14 mouse cellular contexts compared by ENCODE assay signal in genomic region chr4:137642101-137642500, GRCm38 (mm10). TPM values are rescaled to one million over a fixed set of nuclear protein-coding genes. Genes with fewer than 3 reads are reported as not detected.
DNase-seq lines count a peak whose midpoint lies in the region; ATAC-seq and TF ChIP-seq lines count a peak whose summit lies in the region.
"Had no signal": no experiment of that assay in that cellular context is flagged by ENCODE, and none has a peak within 500 bp of the region (broad histone marks: within the 10 kb centered on the region; RNA-seq: fewer than 3 reads in every experiment).

No protein-coding gene starts in this region.

- 57% methylated on average over 2 of the region's 2 CpGs for WGBS in kidney, embryonic 16.5 days
- 76% methylated on average over 2 of the region's 2 CpGs for WGBS in liver, embryonic 13.5 days (ENCODE audit: insufficient replicate concordance)
- WGBS in stomach, embryonic 15.5 days, result 62% methylated on average over 2 of the region's 2 CpGs

- peak; percentile 59; the same call in 1 of the 2 replicates for ATAC-seq in kidney, embryonic 16.5 days (ENCODE audit: low FRiP score, low TSS enrichment)
- no peak for ATAC-seq in liver, embryonic 13.5 days (ENCODE audit: low read depth)
- ATAC-seq in stomach, embryonic 15.5 days (ENCODE audit: insufficient read depth, low FRiP score, low read depth), result peak; percentile 66; the same call in 1 of the 2 replicates
- ATAC-seq: forebrain, embryonic 13.5 days had no signal

- TF ChIP-seq CTCF in bone marrow macrophage, adult 2 months (IDR thresholded peaks at IDR 0.05; ENCODE audit: low read depth, low read length), result no peak

- no peaks in the 10 kb centered on the region for H3K9me3 ChIP-seq in kidney, embryonic 16.5 days (ENCODE audit: low read length)
- H3K9me3 ChIP-seq in liver, embryonic 13.5 days (replicated peaks), result no peaks in the 10 kb centered on the region
- no peaks in the 10 kb centered on the region for H3K9me3 ChIP-seq in stomach, embryonic 15.5 days
- H3K9me3 ChIP-seq: forebrain, embryonic 13.5 days; limb, embryonic 13.5 days; neural tube, embryonic 12.5 days had no signal

- no peaks in the 10 kb centered on the region for H3K27me3 ChIP-seq in kidney, embryonic 16.5 days (ENCODE audit: insufficient read depth, low read length)
- H3K27me3 ChIP-seq in liver, embryonic 13.5 days, result no peaks in the 10 kb centered on the region
- no peaks in the 10 kb centered on the region for H3K27me3 ChIP-seq in stomach, embryonic 15.5 days (replicated peaks)
- H3K27me3 ChIP-seq: forebrain, embryonic 13.5 days; limb, embryonic 13.5 days; neural tube, embryonic 12.5 days had no signal

- no peak for TF ChIP-seq POLR2A in bone marrow macrophage, adult 2 months (IDR thresholded peaks at IDR 0.05; ENCODE audit: borderline replicate concordance, low read depth, low read length)

- no peak overlapping the region for H3K9ac ChIP-seq in kidney, embryonic 16.5 days (replicated peaks; ENCODE audit: low read length)
- no peak overlapping the region for H3K9ac ChIP-seq in liver, embryonic 13.5 days
- no peak overlapping the region for H3K9ac ChIP-seq in stomach, embryonic 15.5 days
- H3K9ac ChIP-seq: forebrain, embryonic 13.5 days; limb, embryonic 13.5 days; neural tube, embryonic 12.5 days had no signal

- H3K36me3 ChIP-seq in kidney, embryonic 16.5 days (ENCODE audit: insufficient read depth, low read length), result peaks cover 67% of the 10 kb centered on the region
- peaks cover 85% of the 10 kb centered on the region for H3K36me3 ChIP-seq in liver, embryonic 13.5 days
- H3K36me3 ChIP-seq in stomach, embryonic 15.5 days, result peaks cover 53% of the 10 kb centered on the region

- no peak overlapping the region for H3K4me2 ChIP-seq in kidney, embryonic 16.5 days (replicated peaks; ENCODE audit: low read depth, low read length)
- no peak overlapping the region for H3K4me2 ChIP-seq in liver, embryonic 13.5 days
- no peak overlapping the region for H3K4me2 ChIP-seq in stomach, embryonic 15.5 days
- H3K4me2 ChIP-seq: forebrain, embryonic 13.5 days; limb, embryonic 13.5 days; neural tube, embryonic 12.5 days had no signal

- H3K4me1 ChIP-seq in kidney, embryonic 16.5 days (ENCODE audit: insufficient read depth, low read length), result peaks cover 4% of the 10 kb centered on the region; the same call in 1 of the 2 replicates
- peaks cover 37% of the 10 kb centered on the region for H3K4me1 ChIP-seq in bone marrow macrophage, adult 2 months (ENCODE audit: control insufficient read depth, insufficient read depth, low read length)
- peaks cover 19% of the 10 kb centered on the region for H3K4me1 ChIP-seq in liver, embryonic 13.5 days (replicated peaks)
- H3K4me1 ChIP-seq in stomach, embryonic 15.5 days, result no peaks in the 10 kb centered on the region
- H3K4me1 ChIP-seq: forebrain, embryonic 13.5 days; limb, embryonic 13.5 days; neural tube, embryonic 12.5 days had no signal

- H3K4me3 ChIP-seq in kidney, embryonic 16.5 days (ENCODE audit: low read length), result no peak overlapping the region
- H3K4me3 ChIP-seq in bone marrow macrophage, adult 2 months (ENCODE audit: insufficient read depth, low read length), result no peak overlapping the region
- no peak overlapping the region for H3K4me3 ChIP-seq in liver, embryonic 13.5 days (replicated peaks)
- no peak overlapping the region for H3K4me3 ChIP-seq in stomach, embryonic 15.5 days (replicated peaks)
- H3K4me3 ChIP-seq: forebrain, embryonic 13.5 days; limb, embryonic 13.5 days; neural tube, embryonic 12.5 days had no signal

- no peak for DNase-seq in kidney, adult 11 months
- DNase-seq in liver, embryonic 13.5 days, result no peak
- DNase-seq in thymus, postnatal 0 days (ENCODE audit: low spot score), result no peak
- no peak for DNase-seq in spleen, postnatal 10 days (ENCODE audit: low spot score in 2 of 2)
- DNase-seq: cerebellum, postnatal 36 days; lung, postnatal 14 days; right cerebral cortex, postnatal 25 days; thymus, adult 18-20 months had no signal

- peak overlapping the region; percentile 70 for H3K27ac ChIP-seq in kidney, embryonic 16.5 days (ENCODE audit: low read length)
- H3K27ac ChIP-seq in bone marrow macrophage, adult 2 months (ENCODE audit: insufficient read depth, low read depth, low read length), result peak overlapping the region; percentile 19; the same call in 1 of the 2 replicates
- peak overlapping the region; percentile 24; the same call in 1 of the 2 replicates for H3K27ac ChIP-seq in liver, embryonic 13.5 days
- H3K27ac ChIP-seq in stomach, embryonic 15.5 days, result peak overlapping the region; percentile 74
- H3K27ac ChIP-seq: forebrain, embryonic 13.5 days; limb, embryonic 13.5 days; neural tube, embryonic 12.5 days had no signal

RNA-seq across cellular contexts. Expression of gene Rap1gap, which starts 22.4 kb away (rescaled TPM):
- polyA plus RNA-seq in kidney, embryonic 16.5 days (2015; fragmentation: Nextera tagmentation; extraction: Ambion mirVana), result 22.0 and 31.7 TPM in 2 replicates
- 2.9 and 3.0 TPM in 2 replicates for polyA plus RNA-seq in bone marrow macrophage, adult 2 months (2012; ENCODE audit: insufficient read depth, insufficient read length, missing spikeins)
- polyA plus RNA-seq in liver, embryonic 13.5 days (2015; fragmentation: Nextera tagmentation; extraction: Ambion mirVana), result 1.2 and 1.4 TPM in 2 replicates
- 59.1 and 73.0 TPM in 2 replicates for polyA plus RNA-seq in stomach, embryonic 15.5 days (2015; fragmentation: Nextera tagmentation; extraction: Ambion mirVana)
- 5.5 TPM in 2 replicates for polyA plus RNA-seq in thymus, postnatal 0 days (2015; fragmentation: Nextera tagmentation; extraction: Ambion mirVana)

RNA-seq across cellular contexts. Expression of gene Usp48, which starts 48.5 kb away (rescaled TPM):
- 62.9 and 69.8 TPM in 2 replicates for polyA plus RNA-seq in kidney, embryonic 16.5 days (2015; fragmentation: Nextera tagmentation; extraction: Ambion mirVana)
- 162 and 193 TPM in 2 replicates for polyA plus RNA-seq in bone marrow macrophage, adult 2 months (2012; ENCODE audit: insufficient read depth, insufficient read length, missing spikeins)
- polyA plus RNA-seq in liver, embryonic 13.5 days (2015; fragmentation: Nextera tagmentation; extraction: Ambion mirVana), result 36.0 and 44.6 TPM in 2 replicates
- 63.8 and 68.8 TPM in 2 replicates for polyA plus RNA-seq in stomach, embryonic 15.5 days (2015; fragmentation: Nextera tagmentation; extraction: Ambion mirVana)
- polyA plus RNA-seq in thymus, postnatal 0 days (2015; fragmentation: Nextera tagmentation; extraction: Ambion mirVana), result 52.4 and 59.1 TPM in 2 replicates

Comparison
In these comparisons a context has a peak if more than half of its experiments do, and no peak if none do; other contexts are left out.
1. H3K27ac ChIP-seq: peak in every context shown above with its lines; median percentile 74 in stomach, embryonic 15.5 days; 70 in kidney, embryonic 16.5 days; 24 in liver, embryonic 13.5 days; 19 in bone marrow macrophage, adult 2 months.